Mouse (Mus musculus) brain, embryonic 14.5 days (tissue): ENCODE measurements around the gene Cacnb4. TPM values are rescaled to one million over a fixed set of nuclear protein-coding genes. Genes with fewer than 3 reads are reported as not detected.

Experiments
- DNase-seq: peaks from one replicate; pipeline ENCODE4 v3.0.0-alpha.2; 2011; ENCODE audit warnings: low read depth
- CTCF ChIP-seq: fragments of 200-500 bp; IDR thresholded peaks from 2 replicates; pipeline ENCODE4 v1.5.1; 2012; ENCODE audit warnings: inconsistent platforms, mild to moderate bottlenecking, moderate library complexity, borderline replicate concordance; ENCODE audit not compliant: insufficient read depth, insufficient read length; ENCODE audit errors: extremely low read depth
- POLR2A ChIP-seq: fragments of 200-500 bp; IDR thresholded peaks from 2 replicates; pipeline ENCODE4 v1.6.1; 2012; ENCODE audit warnings: mild to moderate bottlenecking, inconsistent platforms, borderline replicate concordance; ENCODE audit not compliant: poor library complexity, insufficient read depth, insufficient read length, severe bottlenecking; ENCODE audit errors: extremely low read depth
- polyA plus RNA-seq: library from polyadenylated mRNA; depleted of rRNA; stranded (reverse); fragments of >200 nt; gene quantifications from 2 replicates; pipeline ENCODE4 v1.2.3, GENCODE M21; 2012

The Cacnb4 gene
- polyA plus RNA-seq, 1 experiment: 11.7 TPM

DNA sequence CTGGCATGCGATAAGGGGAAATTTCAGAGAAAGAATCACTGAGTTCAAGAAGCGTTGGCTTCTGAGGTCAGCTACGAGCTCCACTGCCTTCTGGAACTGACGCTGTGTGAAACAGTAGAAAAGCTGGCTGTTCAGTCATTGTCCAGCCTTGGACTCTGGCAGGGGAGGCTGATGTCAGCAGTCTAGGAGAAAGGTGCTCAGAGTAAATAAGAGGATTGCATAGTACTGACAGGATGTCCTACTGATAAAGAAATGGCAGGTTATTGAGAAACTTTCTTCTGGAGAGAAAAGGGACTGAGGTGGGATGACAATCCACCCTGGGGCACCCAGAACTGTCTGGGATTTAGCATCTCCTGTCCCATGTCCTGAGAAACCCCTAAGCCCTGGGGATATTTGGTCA, 62.7 kb downstream of the Cacnb4 start:
- no peak for DNase-seq
- no peak for TF ChIP-seq POLR2A
- TF ChIP-seq CTCF: no peak

DNA sequence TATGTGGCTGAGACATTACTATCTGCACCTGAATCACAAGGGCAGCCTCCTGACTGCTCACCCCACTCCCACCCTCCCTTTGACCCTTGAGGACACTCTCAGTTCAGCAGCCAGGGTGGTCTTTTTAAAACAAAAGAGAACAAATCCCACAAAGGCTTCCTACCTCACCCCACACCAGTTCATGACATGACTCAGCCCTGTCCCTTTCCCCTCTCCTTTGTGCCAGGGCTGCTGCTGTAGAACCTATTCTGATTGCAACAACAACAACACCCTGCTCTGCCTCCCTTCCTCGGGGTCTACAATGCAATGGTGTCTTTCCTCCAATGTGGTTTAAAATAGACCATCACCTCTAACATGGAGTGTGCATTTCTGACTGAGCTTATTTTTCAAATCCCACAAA, 67.1 kb downstream of the Cacnb4 start:
- no peak for DNase-seq
- TF ChIP-seq CTCF (no peak), POLR2A (no peak)

DNA sequence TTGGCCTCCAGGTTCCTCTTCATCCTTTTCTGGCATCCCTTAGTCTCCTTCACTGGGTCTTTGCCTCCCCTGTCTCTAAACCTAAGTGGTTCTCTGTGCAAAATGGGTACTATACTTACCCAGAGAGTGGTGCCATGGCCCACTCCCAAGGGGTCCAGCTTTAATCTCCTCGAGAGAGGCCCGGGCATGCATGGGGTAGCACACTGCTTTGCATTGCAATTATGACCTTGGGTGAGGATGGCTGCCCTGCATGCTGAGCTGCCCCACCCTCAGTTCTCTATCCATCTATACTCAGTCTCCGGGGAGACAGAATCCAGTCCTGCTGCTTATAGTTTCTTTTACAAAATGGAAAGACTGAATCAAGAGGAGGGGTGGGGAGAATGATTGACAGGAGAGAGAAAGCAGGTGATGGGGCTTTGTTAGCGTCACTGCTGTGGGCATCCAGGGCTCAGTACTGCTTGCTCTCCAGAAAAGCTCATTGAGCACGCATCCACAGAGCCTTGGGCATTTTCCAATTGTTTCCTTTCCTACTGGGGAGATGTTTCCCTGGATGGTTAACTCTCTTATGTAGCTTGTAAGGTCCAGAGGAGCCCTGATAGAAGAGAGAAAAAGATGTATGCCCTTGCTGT, 68.7 kb downstream of the Cacnb4 start:
- no peak for DNase-seq

DNA sequence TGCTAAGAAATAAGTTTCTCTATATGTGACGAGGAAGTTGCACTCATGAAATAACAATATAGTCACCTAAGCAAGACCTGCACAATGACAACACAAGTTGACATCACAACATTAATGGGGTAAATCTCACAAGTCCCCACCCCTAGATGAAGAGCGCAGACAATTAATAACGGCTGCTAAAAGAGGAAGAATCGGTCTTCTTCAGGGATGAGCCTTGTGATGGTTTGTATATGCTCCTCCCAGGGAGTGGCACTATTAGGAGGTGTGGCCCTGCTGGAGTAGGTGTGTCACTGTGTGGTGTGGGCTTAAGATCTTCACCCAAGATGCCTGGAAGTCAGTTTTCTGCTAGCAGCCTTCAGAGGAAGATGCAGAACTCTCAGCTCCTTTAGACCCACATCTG, 70.3 kb downstream of the Cacnb4 start:
- TF ChIP-seq CTCF (no peak), POLR2A (no peak)

More for the DNA sequence above, 68.7 kb downstream of the Cacnb4 start:
- TF ChIP-seq POLR2A (no peak), CTCF (no peak)

DNA sequence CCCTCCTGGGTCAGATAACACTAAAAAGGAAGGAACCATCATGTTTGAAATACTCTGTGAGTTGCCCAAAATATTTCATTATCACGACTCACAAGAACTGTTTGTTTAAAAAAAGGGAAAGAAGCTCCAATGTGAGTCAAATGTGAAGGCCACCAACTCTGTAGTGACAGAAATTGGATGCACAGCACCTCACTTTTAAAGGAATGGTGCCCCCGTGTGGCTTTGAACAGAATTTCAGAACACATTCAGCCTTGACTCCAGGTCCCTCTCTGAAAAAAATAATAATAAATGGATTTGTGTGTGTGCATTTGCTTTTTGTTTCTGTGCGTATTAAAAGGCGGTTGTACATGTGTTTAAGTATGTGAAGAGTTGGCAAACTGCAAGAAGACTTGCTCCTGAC, 71.3 kb downstream of the Cacnb4 start:
- DNase-seq: peak; percentile 80
- TF ChIP-seq POLR2A (no peak), CTCF (peak; percentile 63; the same call in 1 of the 2 replicates)

More for the DNA sequence above, 70.3 kb downstream of the Cacnb4 start:
- no peak for DNase-seq

DNA sequence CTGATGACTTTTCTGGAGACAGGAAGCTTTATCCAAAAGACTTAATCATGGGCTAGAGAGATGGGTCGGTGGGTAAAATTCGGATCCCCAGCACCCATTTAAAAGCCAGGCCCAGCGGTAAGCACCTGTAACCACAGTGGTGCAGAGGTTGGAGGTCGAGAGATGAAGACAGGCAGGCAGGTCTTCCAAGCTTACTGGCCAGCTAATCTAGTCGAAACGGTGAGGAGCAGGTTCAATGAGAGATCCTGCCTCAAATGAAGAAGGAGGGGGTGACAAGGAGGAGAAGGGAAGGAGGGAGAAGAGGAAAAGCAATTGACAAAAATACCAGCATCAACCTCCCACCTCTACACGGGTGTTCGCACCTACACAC, 72.0 kb downstream of the Cacnb4 start:
- DNase-seq: no peak
- no peak for TF ChIP-seq POLR2A
- TF ChIP-seq CTCF: no peak

DNA sequence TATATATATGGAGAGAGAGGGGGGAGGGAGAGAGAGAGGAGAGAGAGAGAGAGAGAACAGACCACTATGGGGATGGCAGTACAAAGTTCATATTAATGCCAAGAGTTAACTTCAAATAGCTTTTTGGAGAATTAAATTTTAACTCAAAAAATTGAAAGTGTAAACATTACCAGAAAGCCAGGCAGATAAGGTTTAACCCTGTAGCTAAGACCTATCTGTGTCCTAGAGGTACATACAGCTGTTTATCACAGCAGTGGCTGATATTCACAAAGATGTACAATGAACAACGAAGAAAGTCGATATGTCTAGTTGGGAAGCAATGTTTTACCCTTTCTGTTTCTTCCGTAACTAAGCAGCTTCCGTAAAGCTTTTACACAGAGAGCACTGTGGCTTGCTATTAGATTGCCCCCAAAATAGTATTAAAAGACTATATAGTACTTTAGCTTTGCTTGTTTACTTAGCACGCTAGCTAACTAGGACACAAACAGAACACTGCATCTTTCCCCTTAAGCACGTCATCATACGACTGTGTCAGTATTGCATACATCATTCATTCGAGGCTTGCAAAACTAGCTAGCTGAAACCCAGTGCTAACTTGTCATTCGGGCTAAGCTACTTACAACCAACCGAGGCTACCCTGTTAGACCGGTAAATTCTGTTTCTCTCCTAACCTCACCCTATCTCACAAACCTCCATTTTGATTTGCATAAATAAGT, 72.5 kb downstream of the Cacnb4 start:
- TF ChIP-seq POLR2A: no peak
- DNase-seq: no peak

DNA sequence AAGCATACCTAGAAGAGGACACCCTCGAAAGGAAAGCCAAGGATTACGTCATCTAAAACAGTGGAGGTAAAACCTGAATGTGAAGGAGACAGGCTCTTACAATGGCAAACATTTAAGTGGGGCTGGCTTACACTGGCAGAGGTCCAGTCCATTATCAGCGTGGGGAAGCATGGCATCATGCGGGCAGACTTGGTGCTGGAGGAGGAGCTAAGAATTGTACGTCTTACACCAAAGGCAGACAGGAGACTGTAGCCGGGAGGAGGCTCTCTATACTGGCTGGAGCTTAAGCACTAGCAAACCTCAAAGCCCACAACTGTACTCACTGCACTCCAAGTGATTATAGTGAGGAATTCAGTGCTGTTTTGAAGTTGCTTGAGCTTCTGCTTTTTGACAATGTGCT, 73.2 kb downstream of the Cacnb4 start:
- no peak for DNase-seq
- TF ChIP-seq CTCF (no peak), POLR2A (no peak)

DNA sequence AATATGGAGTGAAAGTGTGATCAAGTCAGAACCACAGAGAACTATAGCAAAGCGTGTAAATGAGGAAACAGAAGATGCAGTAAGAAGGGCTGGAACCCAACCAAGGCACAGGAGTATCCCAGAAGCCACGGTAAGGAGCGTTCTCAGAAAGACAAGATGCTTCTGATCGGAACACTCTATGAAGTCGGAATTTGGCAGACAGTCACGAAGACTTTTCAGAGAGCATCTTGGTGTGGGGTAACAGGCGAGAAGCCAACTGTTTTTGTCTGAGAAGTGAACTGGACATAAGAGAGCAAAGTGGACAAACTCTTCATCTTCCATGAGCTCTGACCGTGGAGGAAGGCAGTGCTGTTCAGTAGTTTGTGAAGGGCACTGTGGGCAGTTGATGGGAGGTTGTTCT, 73.7 kb downstream of the Cacnb4 start:
- no peak for DNase-seq
- TF ChIP-seq CTCF (no peak), POLR2A (no peak)

DNA sequence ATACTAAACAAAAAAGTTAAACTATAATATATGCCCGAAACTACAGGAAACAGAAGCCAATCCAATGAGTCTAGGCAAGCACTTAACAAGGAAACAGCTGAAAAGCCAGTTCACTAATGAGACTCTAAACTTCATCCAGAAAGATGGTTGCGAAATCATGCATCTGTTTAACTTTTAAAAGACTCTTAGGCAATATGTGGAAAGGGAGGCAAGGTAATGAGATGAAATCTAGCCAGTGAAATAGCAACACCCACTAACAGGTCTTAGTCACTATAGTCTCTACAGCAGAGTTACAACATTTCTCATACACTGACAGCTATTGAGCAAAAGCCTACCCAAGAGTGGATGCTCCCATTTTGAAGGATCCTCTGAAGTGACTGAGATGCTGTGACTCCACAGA, 74.4 kb downstream of the Cacnb4 start:
- no peak for DNase-seq
- TF ChIP-seq CTCF: no peak
- no peak for TF ChIP-seq POLR2A

DNA sequence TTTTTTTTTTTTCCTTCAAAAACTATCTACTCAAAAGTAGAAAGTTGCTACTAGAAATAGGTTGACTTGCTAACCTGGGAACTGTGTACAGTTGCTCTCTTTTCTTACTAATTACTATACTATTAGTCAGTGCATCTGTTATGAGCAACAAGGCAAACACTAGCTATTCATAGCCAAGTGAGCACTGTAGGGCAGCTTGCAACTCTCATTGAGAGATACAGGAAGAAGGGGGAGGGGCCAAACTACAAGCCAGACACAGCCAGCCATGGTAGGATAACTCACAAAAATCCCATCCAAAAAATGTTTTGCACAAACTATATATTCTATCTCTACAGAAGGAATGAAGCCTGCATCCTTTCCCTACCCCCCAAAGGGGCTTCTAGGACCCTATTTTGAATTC, 79.1 kb downstream of the Cacnb4 start:
- TF ChIP-seq POLR2A (no peak), CTCF (no peak)
- DNase-seq: no peak

DNA sequence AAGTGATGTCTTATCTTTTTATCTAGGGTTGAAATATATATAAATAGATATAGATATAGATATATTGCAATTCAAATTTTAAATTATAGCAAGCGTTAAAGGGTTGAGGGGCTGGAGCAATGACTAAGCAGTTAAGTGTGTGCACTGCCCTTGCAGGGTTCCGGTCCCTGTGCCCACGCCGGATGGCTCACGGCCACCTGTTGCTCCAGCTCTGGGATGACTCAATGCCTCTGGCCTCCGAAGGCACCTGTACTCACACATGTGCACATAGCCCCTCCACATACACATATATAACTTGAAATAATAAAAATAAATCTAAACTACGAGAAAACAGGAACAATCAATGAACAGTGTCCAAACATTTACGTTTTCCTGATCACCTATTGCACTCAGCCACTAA, 82.8 kb downstream of the Cacnb4 start:
- TF ChIP-seq POLR2A (no peak), CTCF (no peak)
- DNase-seq: no peak
